Mouse (Mus musculus) urinary bladder, postnatal 10 days (tissue): Measurements from ENCODE around the gene Znrf1.

ENCODE experiments used
- DNase-seq: peaks from one replicate; pipeline ENCODE4 v3.0.0; 2022; ENCODE audit warnings: low spot score

The Znrf1 gene

GRCm38 (mm10) chr8:111599707-111600444, 64.0 kb downstream of the Znrf1 start:
- no peak for DNase-seq

- no peak for DNase-seq
These were observed 66.2 kb downstream of the Znrf1 start for GRCm38 (mm10) chr8:111602050-111602449.

GRCm38 (mm10) chr8:111604986-111605385, 69.1 kb downstream of the Znrf1 start:
- no peak for DNase-seq

GRCm38 (mm10) chr8:111606961-111607360, 71.1 kb downstream of the Znrf1 start:
- no peak for DNase-seq

GRCm38 (mm10) chr8:111607414-111607813, 71.5 kb downstream of the Znrf1 start:
- DNase-seq = no peak

GRCm38 (mm10) chr8:111613181-111613580, 77.3 kb downstream of the Znrf1 start:
- no peak for DNase-seq

- no peak for DNase-seq
These were observed 79.1 kb downstream of the Znrf1 start for GRCm38 (mm10) chr8:111614786-111615701.

- no peak for DNase-seq
These were observed 81.9 kb downstream of the Znrf1 start for GRCm38 (mm10) chr8:111617812-111618211.

GRCm38 (mm10) chr8:111618273-111618672, 82.4 kb downstream of the Znrf1 start:
- no peak for DNase-seq

GRCm38 (mm10) chr8:111619936-111620335, 84.0 kb downstream of the Znrf1 start:
- no peak for DNase-seq

- no peak for DNase-seq
These were observed 86.2 kb downstream of the Znrf1 start for GRCm38 (mm10) chr8:111622104-111622503.

- no peak for DNase-seq
These were observed 86.7 kb downstream of the Znrf1 start for GRCm38 (mm10) chr8:111622553-111622952.

- DNase-seq = no peak
These were observed 88.4 kb downstream of the Znrf1 start for GRCm38 (mm10) chr8:111624081-111624852.

- DNase-seq = no peak
These were observed 88.9 kb downstream of the Znrf1 start for GRCm38 (mm10) chr8:111624853-111625221.

- DNase-seq = no peak
These were observed 90.0 kb downstream of the Znrf1 start for GRCm38 (mm10) chr8:111625694-111626527.

- no peak for DNase-seq
These were observed 90.6 kb downstream of the Znrf1 start for GRCm38 (mm10) chr8:111626528-111626820.

- DNase-seq = no peak
These were observed 91.0 kb downstream of the Znrf1 start for GRCm38 (mm10) chr8:111626933-111627332.

- DNase-seq = no peak
These were observed 92.0 kb downstream of the Znrf1 start for GRCm38 (mm10) chr8:111627923-111628322.

GRCm38 (mm10) chr8:111628401-111628800, 92.5 kb downstream of the Znrf1 start:
- no peak for DNase-seq

GRCm38 (mm10) chr8:111628894-111629501, 93.1 kb downstream of the Znrf1 start:
- no peak for DNase-seq

GRCm38 (mm10) chr8:111630105-111630521, 94.2 kb downstream of the Znrf1 start, which contains the start of gene Ldhd:
Ldhd (minus strand) TSS chr8:111630374.
- no peak for DNase-seq
